In the genomic region with DNA sequence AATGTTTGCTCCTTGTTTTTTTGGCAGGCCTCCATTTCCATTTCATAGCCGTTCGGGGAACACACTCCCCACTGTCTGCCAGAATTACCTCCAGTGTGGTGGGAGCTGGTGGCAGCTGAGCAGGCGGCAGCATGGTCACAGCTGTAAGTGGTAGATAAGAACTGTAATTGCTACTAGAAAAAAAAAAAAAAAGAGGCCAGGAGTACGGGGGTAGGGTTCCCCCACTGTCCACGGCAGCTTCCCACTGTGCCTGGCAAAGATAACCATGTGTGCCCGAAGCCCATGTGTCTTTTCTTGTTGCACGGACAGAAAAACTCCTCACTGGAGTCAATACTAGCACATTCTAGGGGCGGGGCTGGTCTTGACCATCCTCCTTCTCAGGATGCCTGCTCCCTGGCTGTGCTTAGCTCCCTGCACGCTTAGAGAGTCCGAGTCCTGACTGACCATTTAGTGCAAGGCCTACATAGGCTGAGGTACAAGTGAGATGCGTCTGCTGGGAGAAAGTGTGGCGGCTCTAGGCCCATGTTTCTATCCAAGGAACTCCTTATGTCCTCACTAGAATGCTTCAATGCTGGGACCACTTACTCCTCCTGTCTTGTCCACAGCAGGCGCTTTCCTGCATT, we compare ENCODE assay signal across 13 mouse cellular contexts. TPM values are rescaled to one million over a fixed set of nuclear protein-coding genes. Genes with fewer than 3 reads are reported as not detected.
DNase-seq lines count a peak whose midpoint lies in the region; ATAC-seq and TF ChIP-seq lines count a peak whose summit lies in the region.
"Had no signal": no experiment of that assay in that cellular context is flagged by ENCODE, and none has a peak within 500 bp of the region (broad histone marks: within the 10 kb centered on the region; RNA-seq: fewer than 3 reads in every experiment).

No protein-coding gene starts in this region.

- no peak overlapping the region for H3K4me3 ChIP-seq in lung, embryonic 14.5 days (ENCODE audit: low read depth, low read length)
- H3K4me3 ChIP-seq in limb, embryonic 12.5 days (replicated peaks): no peak overlapping the region
- H3K4me3 ChIP-seq in midbrain, embryonic 13.5 days (replicated peaks): no peak overlapping the region
- H3K4me3 ChIP-seq: limb, embryonic 15.5 days had no signal

- TF ChIP-seq CTCF in lung, embryonic 14.5 days (IDR thresholded peaks at IDR 0.05; ENCODE audit: low read depth): no peak

- H3K27ac ChIP-seq in lung, embryonic 14.5 days (ENCODE audit: low read depth): no peak overlapping the region
- no peak overlapping the region for H3K27ac ChIP-seq in limb, embryonic 12.5 days
- no peak overlapping the region for H3K27ac ChIP-seq in midbrain, embryonic 13.5 days
- H3K27ac ChIP-seq: limb, embryonic 15.5 days had no signal

- H3K9ac ChIP-seq in lung, embryonic 14.5 days: no peak overlapping the region
- no peak overlapping the region for H3K9ac ChIP-seq in limb, embryonic 12.5 days (replicated peaks)
- H3K9ac ChIP-seq in midbrain, embryonic 13.5 days (replicated peaks): no peak overlapping the region
- H3K9ac ChIP-seq: limb, embryonic 15.5 days had no signal

- no peaks in the 10 kb centered on the region for H3K27me3 ChIP-seq in lung, embryonic 14.5 days (ENCODE audit: insufficient read depth, low read length)
- H3K27me3 ChIP-seq in limb, embryonic 12.5 days: no peaks in the 10 kb centered on the region; the same call in 1 of the 2 replicates
- H3K27me3 ChIP-seq in midbrain, embryonic 13.5 days: no peaks in the 10 kb centered on the region; the same call in 1 of the 2 replicates
- H3K27me3 ChIP-seq: limb, embryonic 15.5 days had no signal

- H3K36me3 ChIP-seq in lung, embryonic 14.5 days (ENCODE audit: insufficient read depth): no peaks in the 10 kb centered on the region
- no peaks in the 10 kb centered on the region for H3K36me3 ChIP-seq in limb, embryonic 12.5 days
- no peaks in the 10 kb centered on the region for H3K36me3 ChIP-seq in midbrain, embryonic 13.5 days
- H3K36me3 ChIP-seq: limb, embryonic 15.5 days had no signal

- ATAC-seq in lung, embryonic 14.5 days (ENCODE audit: insufficient read depth): peak; percentile 70
- ATAC-seq in limb, embryonic 12.5 days (ENCODE audit: insufficient number of reproducible peaks, insufficient read depth, low FRiP score, low TSS enrichment, low read depth): 0 out of 2 replicates have a peak, but pooled peaks have one; percentile 11
- ATAC-seq in midbrain, embryonic 13.5 days: peak; percentile 43
- no peak for ATAC-seq in activated CD4-positive, CD25-positive, alpha-beta regulatory T cell, adult 4 months

- H3K4me1 ChIP-seq in lung, embryonic 14.5 days (ENCODE audit: insufficient read depth): no peaks in the 10 kb centered on the region; the same call in 1 of the 2 replicates
- peaks cover 13% of the 10 kb centered on the region for H3K4me1 ChIP-seq in limb, embryonic 12.5 days (replicated peaks)
- H3K4me1 ChIP-seq in midbrain, embryonic 13.5 days (replicated peaks): peaks cover 17% of the 10 kb centered on the region

- peak; percentile 32 for DNase-seq in lung, embryonic 14.5 days
- DNase-seq in lung, postnatal 14 days: no peak
- peak; percentile 65 for DNase-seq in c-Kit-positive CD71-positive TER-119-positive erythroid progenitor cells, embryonic 14.5 days (ENCODE audit: low spot score)
- no peak for DNase-seq in kidney, postnatal 14 days
- DNase-seq in thymus, postnatal 14 days: no peak
- DNase-seq: adrenal gland, adult 8-10 months; cerebellum, adult 18-20 months; gastrocnemius, postnatal 14 days; thymus, postnatal 36 days had no signal

- 41% methylated on average over 13 of the region's 13 CpGs for WGBS in lung, embryonic 14.5 days
- WGBS in limb, embryonic 12.5 days: 66% methylated on average over 13 of the region's 13 CpGs
- WGBS in midbrain, embryonic 13.5 days: 74% methylated on average over 13 of the region's 13 CpGs

- no peaks in the 10 kb centered on the region for H3K9me3 ChIP-seq in lung, embryonic 14.5 days (ENCODE audit: low read depth, low read length)
- H3K9me3 ChIP-seq in limb, embryonic 12.5 days: no peaks in the 10 kb centered on the region
- H3K9me3 ChIP-seq in midbrain, embryonic 13.5 days: no peaks in the 10 kb centered on the region
- H3K9me3 ChIP-seq: limb, embryonic 15.5 days had no signal

- no peak overlapping the region for H3K4me2 ChIP-seq in lung, embryonic 14.5 days
- no peak overlapping the region for H3K4me2 ChIP-seq in limb, embryonic 12.5 days
- no peak overlapping the region for H3K4me2 ChIP-seq in midbrain, embryonic 13.5 days (replicated peaks)
- H3K4me2 ChIP-seq: limb, embryonic 15.5 days had no signal

RNA-seq across cellular contexts. Expression of a gene that starts 43.0 kb away (rescaled TPM):
- polyA plus RNA-seq in lung, embryonic 14.5 days (2014; fragmentation: Nextera tagmentation; extraction: Ambion mirVana): 1.9 and 3.4 TPM in 2 replicates
- 3.6 and 4.2 TPM in 2 replicates for polyA plus RNA-seq in limb, embryonic 12.5 days (2016; fragmentation: Nextera tagmentation; extraction: Ambion mirVana)
- 5.7 and 5.8 TPM in 2 replicates for polyA plus RNA-seq in midbrain, embryonic 13.5 days (2015; fragmentation: Nextera tagmentation; extraction: Ambion mirVana)
- polyA plus RNA-seq in activated CD4-positive, CD25-positive, alpha-beta regulatory T cell, adult 4 months (2017; shearing (Covaris generic)): 1 to 10 TPM; 2.1 to 4.7 TPM

RNA-seq across cellular contexts. Expression of a gene that starts 43.0 kb away (rescaled TPM):
- 0.69 TPM in 1 of 2 replicates, not detected in the other for polyA plus RNA-seq in lung, embryonic 14.5 days (2014; fragmentation: Nextera tagmentation; extraction: Ambion mirVana)
- polyA plus RNA-seq in limb, embryonic 12.5 days (2016; fragmentation: Nextera tagmentation; extraction: Ambion mirVana): 1.4 TPM in 1 of 2 replicates, not detected in the other
- polyA plus RNA-seq in midbrain, embryonic 13.5 days (2015; fragmentation: Nextera tagmentation; extraction: Ambion mirVana): not detected in 2 replicates
- polyA plus RNA-seq in activated CD4-positive, CD25-positive, alpha-beta regulatory T cell, adult 4 months (2017; shearing (Covaris generic)): 1 to 10 TPM in 1 of 2 experiments, not detected in 1; 5.5 TPM

RNA-seq across cellular contexts. Expression of a gene that starts 43.3 kb away (rescaled TPM):
- 70.4 and 78.9 TPM in 2 replicates for polyA plus RNA-seq in lung, embryonic 14.5 days (2014; fragmentation: Nextera tagmentation; extraction: Ambion mirVana)
- 104 and 111 TPM in 2 replicates for polyA plus RNA-seq in limb, embryonic 12.5 days (2016; fragmentation: Nextera tagmentation; extraction: Ambion mirVana)
- polyA plus RNA-seq in midbrain, embryonic 13.5 days (2015; fragmentation: Nextera tagmentation; extraction: Ambion mirVana): 111 and 114 TPM in 2 replicates
- 100 to 1,000 TPM; 102 to 158 TPM for polyA plus RNA-seq in activated CD4-positive, CD25-positive, alpha-beta regulatory T cell, adult 4 months (2017; shearing (Covaris generic))

Comparison
In these comparisons a context has a peak if more than half of its experiments do, and no peak if none do; other contexts are left out.
1. DNase-seq: peak in lung, embryonic 14.5 days (single experiment) and c-Kit-positive CD71-positive TER-119-positive erythroid progenitor cells, embryonic 14.5 days (single experiment); none in lung, postnatal 14 days (single experiment), kidney, postnatal 14 days (single experiment) and thymus, postnatal 14 days (single experiment).